Mouse (Mus musculus) small intestine, adult 2 months (tissue): ENCODE measurements around the gene Mical3.

Experiments
- CTCF ChIP-seq: fragments of 200-500 bp; IDR thresholded peaks from 2 replicates; pipeline ENCODE4 v1.5.1; 2012; ENCODE audit warnings: low read depth, mild to moderate bottlenecking, control low read depth, inconsistent platforms, low read length, moderate library complexity, mixed read lengths; ENCODE audit not compliant: insufficient replicate concordance, insufficient read length; ENCODE audit errors: extremely low read depth
- POLR2A ChIP-seq: fragments of 200-500 bp; IDR thresholded peaks from 2 replicates; pipeline ENCODE4 v1.6.1; 2012; ENCODE audit warnings: low read depth, mild to moderate bottlenecking, control low read depth, inconsistent platforms, low read length, moderate library complexity

DNA sequence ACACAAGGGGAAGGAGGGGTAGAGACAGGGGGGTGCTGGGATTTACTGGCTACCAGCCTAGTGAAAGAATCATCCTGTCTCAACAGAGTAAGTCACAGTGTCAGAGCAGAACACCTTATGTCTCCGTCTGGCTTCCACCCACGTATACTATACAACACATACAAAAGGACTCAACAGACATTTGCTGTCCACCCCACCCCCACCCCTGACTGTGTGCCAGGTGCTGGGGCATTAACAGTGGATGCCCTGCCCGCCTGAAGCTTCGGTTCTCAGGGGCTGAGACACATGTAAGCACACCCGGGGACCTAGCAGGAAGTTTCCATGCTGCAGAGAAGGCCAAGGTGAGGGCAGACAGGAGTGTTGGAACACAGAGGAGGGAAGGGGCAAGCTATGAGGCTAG is 52.6 kb downstream of the Mical3 start:
- TF ChIP-seq POLR2A: no peak
- no peak for TF ChIP-seq CTCF
